Mouse (Mus musculus) neural tube, embryonic 11.5 days (tissue): Measurements from ENCODE around the gene Adgrf5. TPM values are rescaled to one million over a fixed set of nuclear protein-coding genes. Genes with fewer than 3 reads are reported as not detected.
"Not testable (repeated sequence)": the region's sequence is repeated elsewhere in the genome, so short reads cannot be mapped to it uniquely, and the experiment has no call there.

Experiments
- ATAC-seq: fragments of 200-750 bp; cut with Nextera tagmentation; 2 replicates; pipeline ENCODE4 v1.8.0; 2017; ENCODE audit warnings: moderate number of reproducible peaks, mild to moderate bottlenecking, moderate TSS enrichment, moderate library complexity; ENCODE audit not compliant: insufficient read depth, low FRiP score, low TSS enrichment
- DNase-seq: peaks from one replicate; pipeline ENCODE4 v3.0.0-alpha.2; 2015; ENCODE audit warnings: low spot score
- H3K27ac ChIP-seq: fragments of 300-500 bp; sonication (generic); 2 replicates; pipeline ENCODE4 v1.5.1; 2014; ENCODE audit warnings: low read depth, mild to moderate bottlenecking, low read length
- H3K27me3 ChIP-seq: fragments of 300-500 bp; sonication (generic); 2 replicates; pipeline ENCODE4 v1.6.1; 2014; ENCODE audit warnings: mild to moderate bottlenecking, low read length, mixed read lengths; ENCODE audit not compliant: control insufficient read depth, insufficient read depth
- H3K36me3 ChIP-seq: fragments of 300-500 bp; sonication (generic); 2 replicates; pipeline ENCODE4 v1.6.1; 2014; ENCODE audit warnings: mild to moderate bottlenecking, low read length, moderate library complexity, mixed read lengths; ENCODE audit not compliant: control insufficient read depth, insufficient read depth
- H3K4me1 ChIP-seq: fragments of 300-500 bp; sonication (generic); 2 replicates; pipeline ENCODE4 v1.6.1; 2014; ENCODE audit warnings: low read length, mixed read lengths; ENCODE audit not compliant: control insufficient read depth, insufficient read depth
- H3K4me2 ChIP-seq: fragments of 300-500 bp; sonication (generic); 2 replicates; pipeline ENCODE4 v1.6.1; 2014; ENCODE audit warnings: low read depth, mild to moderate bottlenecking, moderate library complexity
- H3K4me3 ChIP-seq: fragments of 300-500 bp; sonication (generic); 2 replicates; pipeline ENCODE4 v1.5.1; 2014; ENCODE audit warnings: low read depth, low read length
- H3K9ac ChIP-seq: fragments of 300-500 bp; sonication (generic); 2 replicates; pipeline ENCODE4 v1.6.1; 2014; ENCODE audit warnings: mild to moderate bottlenecking, low read length
- H3K9me3 ChIP-seq: fragments of 300-500 bp; sonication (generic); 2 replicates; pipeline ENCODE4 v1.6.1; 2016; ENCODE audit warnings: low read length; ENCODE audit not compliant: control insufficient read depth
- WGBS: fragments of 180-500 bp; shearing (Covaris S2); extraction: QIAGEN DNeasy Blood & Tissue Kit; methylation state at CpG from one replicate; pipeline ENCODE4 v1.1.7; 2014; 5-methylcytosine and 5-hydroxymethylcytosine counted together
- polyA plus RNA-seq: library from polyadenylated mRNA; unstranded; fragments of >200 nt; fragmentation: Nextera tagmentation; extraction: Ambion mirVana; gene quantifications from 2 replicates; pipeline ENCODE4 v1.2.1, GENCODE M21; 2014

Adgrf5 gene
- polyA plus RNA-seq, 1 experiment from 2014 or later: 11.5 TPM

DNA sequence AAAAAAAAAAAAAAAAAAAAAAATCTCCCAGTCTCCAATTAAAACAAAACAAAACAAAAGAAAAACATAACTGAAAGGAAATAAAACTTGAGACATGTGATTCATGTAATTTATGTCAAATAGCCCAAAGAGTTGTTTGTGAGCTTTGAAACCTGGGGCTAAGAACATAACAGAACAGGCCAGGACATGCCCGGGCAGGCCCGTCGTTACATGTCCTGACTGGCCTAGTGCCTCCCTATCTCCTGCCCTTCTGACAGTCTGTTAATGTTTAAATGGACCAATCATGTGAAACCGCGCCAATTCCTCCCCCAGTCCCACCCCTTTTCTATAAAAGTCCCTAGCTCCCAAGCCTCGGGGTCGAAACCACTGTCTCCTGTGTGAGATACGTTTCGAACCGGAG is 130.1 kb downstream of the Adgrf5 start:
- not testable (repeated sequence) for H3K4me2 ChIP-seq, ATAC-seq, H3K9ac ChIP-seq, H3K4me3 ChIP-seq, H3K36me3 ChIP-seq, H3K9me3 ChIP-seq, H3K27ac ChIP-seq, H3K27me3 ChIP-seq, H3K4me1 ChIP-seq, DNase-seq
- 97% methylated on average over 8 of the region's 10 CpGs for WGBS

GRCm38 (mm10) chr17:43495502-43495901 is 135.3 kb downstream of the Adgrf5 start:
- ATAC-seq (no peak), DNase-seq (no peak)
- H3K36me3 ChIP-seq: no peaks in the 10 kb centered on the region
- no peak overlapping the region for H3K27ac ChIP-seq
- no peak overlapping the region for H3K4me2 ChIP-seq
- no peak overlapping the region for H3K9ac ChIP-seq
- H3K4me1 ChIP-seq: no peaks in the 10 kb centered on the region
- 94% methylated on average over 5 of the region's 5 CpGs for WGBS
- no peaks in the 10 kb centered on the region for H3K9me3 ChIP-seq
- no peaks in the 10 kb centered on the region for H3K27me3 ChIP-seq
- no peak overlapping the region for H3K4me3 ChIP-seq

DNA sequence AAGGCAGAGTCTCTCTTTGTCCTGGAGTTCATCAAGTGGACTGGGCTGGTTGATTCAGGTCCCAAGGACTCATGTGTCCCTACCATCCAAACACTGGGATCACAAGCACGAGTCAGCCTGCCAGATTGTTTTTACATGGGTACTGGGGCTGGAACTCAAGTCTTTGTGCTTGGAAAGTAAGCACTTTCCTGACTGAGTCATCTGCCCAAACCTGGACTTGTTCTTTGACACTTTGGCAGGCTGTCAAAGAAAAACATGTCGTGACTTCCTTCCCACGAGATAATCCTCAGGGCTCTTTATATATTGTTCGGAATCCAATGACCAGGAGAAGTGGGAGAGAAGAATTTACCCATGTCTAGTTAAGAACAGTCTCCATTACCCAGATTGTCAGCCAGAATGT is 137.3 kb downstream of the Adgrf5 start:
- Histone ChIP-seq H3K9me3 (no peaks in the 10 kb centered on the region), H3K27ac (no peak overlapping the region), H3K4me3 (no peak overlapping the region), H3K4me2 (no peak overlapping the region), H3K27me3 (no peaks in the 10 kb centered on the region), H3K4me1 (no peaks in the 10 kb centered on the region), H3K36me3 (no peaks in the 10 kb centered on the region), H3K9ac (no peak overlapping the region)
- WGBS: 85% methylated on average over 4 of the region's 4 CpGs
- no peak for DNase-seq
- ATAC-seq: no peak

DNA sequence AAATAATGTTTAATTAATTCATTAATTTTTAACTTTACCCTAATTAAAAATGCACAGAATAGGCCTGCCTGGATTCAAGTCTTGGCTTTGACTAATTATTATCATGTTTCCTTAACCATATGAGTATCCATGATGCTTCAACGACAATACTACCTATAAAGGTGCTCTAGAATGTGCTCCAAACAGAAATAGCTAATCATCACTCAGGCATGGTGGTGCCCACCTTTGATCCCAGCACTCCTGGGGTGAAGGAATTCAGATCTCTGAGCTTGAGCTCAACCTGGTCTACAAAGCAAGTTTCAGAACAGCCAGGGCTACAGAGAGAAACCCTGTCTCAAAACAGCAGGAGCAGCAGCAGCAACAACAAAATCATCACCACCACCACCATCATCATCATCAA is 140.3 kb downstream of the Adgrf5 start:
- Histone ChIP-seq H3K9ac (no peak overlapping the region), H3K27me3 (no peaks in the 10 kb centered on the region), H3K9me3 (no peaks in the 10 kb centered on the region), H3K4me3 (no peak overlapping the region), H3K27ac (no peak overlapping the region), H3K4me1 (no peaks in the 10 kb centered on the region), H3K4me2 (no peak overlapping the region), H3K36me3 (no peaks in the 10 kb centered on the region)
- DNase-seq: no peak
- WGBS: 65% methylated on average over 1 of the region's 1 CpGs
- no peak for ATAC-seq

GRCm38 (mm10) chr17:43501223-43501622 is 141.0 kb downstream of the Adgrf5 start:
- no peak overlapping the region for H3K27ac ChIP-seq
- no peak overlapping the region for H3K9ac ChIP-seq
- no peak for ATAC-seq
- H3K4me3 ChIP-seq: no peak overlapping the region
- H3K36me3 ChIP-seq: no peaks in the 10 kb centered on the region
- 82% methylated on average over 3 of the region's 3 CpGs for WGBS
- no peaks in the 10 kb centered on the region for H3K27me3 ChIP-seq
- no peaks in the 10 kb centered on the region for H3K9me3 ChIP-seq
- H3K4me2 ChIP-seq: no peak overlapping the region
- no peaks in the 10 kb centered on the region for H3K4me1 ChIP-seq
- no peak for DNase-seq

DNA sequence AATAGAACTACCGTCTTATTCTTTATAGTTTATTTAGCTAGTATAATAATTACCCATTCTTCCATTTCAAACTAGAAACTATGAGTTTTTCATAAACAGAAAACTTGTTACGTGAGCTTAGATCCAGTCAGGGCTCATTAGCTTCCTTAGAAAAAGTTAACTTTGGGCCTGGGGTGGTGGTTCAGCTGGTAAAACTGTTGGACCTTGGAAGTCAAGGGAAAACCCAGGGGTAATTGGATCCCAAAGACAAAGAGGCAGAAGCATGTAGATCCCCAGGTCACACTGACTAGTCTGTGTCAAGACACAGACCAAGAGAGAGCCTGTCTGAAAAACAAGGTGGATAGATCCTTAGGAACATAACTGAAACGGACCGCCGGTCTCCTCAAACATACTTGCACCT is 141.4 kb downstream of the Adgrf5 start:
- 89% methylated on average over 5 of the region's 5 CpGs for WGBS
- no peak overlapping the region for H3K9ac ChIP-seq
- no peaks in the 10 kb centered on the region for H3K36me3 ChIP-seq
- no peak overlapping the region for H3K27ac ChIP-seq
- no peaks in the 10 kb centered on the region for H3K9me3 ChIP-seq
- ATAC-seq (no peak), DNase-seq (no peak)
- H3K4me1 ChIP-seq: no peaks in the 10 kb centered on the region
- no peak overlapping the region for H3K4me2 ChIP-seq
- H3K27me3 ChIP-seq: no peaks in the 10 kb centered on the region
- H3K4me3 ChIP-seq: no peak overlapping the region

DNA sequence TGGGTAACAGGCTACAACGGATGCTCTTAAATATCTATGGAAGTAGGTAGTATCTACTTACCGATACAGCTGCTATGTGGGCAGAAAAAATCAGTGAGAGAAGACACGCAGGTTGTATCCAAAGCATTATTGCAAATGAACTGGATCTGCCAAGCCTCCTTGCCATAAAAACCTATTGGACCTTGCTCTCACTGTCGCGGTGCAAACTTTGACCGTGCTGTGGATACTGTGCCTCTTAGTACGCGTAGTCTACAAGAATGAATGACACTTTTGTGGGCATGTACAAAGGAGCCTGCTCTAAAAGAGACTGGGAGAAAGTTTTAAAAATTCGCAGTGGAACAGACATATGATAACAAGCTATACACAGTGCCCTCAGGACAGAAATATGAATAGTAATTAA is 142.3 kb downstream of the Adgrf5 start, which contains the start of gene Mep1a:
Mep1a (minus strand) TSS at position 221 of the 400 bp plus-strand sequence.
- Histone ChIP-seq H3K4me1 (no peaks in the 10 kb centered on the region), H3K9me3 (no peaks in the 10 kb centered on the region), H3K27ac (no peak within 1 kb of the TSS), H3K9ac (no peak within 1 kb of the TSS), H3K4me2 (no peak within 1 kb of the TSS), H3K4me3 (no peak within 1 kb of the TSS), H3K27me3 (no peaks in the 10 kb centered on the region), H3K36me3 (no peaks in the 10 kb centered on the region)
- ATAC-seq (no peak), DNase-seq (no peak)
- 94% methylated on average over 9 of the region's 9 CpGs for WGBS

DNA sequence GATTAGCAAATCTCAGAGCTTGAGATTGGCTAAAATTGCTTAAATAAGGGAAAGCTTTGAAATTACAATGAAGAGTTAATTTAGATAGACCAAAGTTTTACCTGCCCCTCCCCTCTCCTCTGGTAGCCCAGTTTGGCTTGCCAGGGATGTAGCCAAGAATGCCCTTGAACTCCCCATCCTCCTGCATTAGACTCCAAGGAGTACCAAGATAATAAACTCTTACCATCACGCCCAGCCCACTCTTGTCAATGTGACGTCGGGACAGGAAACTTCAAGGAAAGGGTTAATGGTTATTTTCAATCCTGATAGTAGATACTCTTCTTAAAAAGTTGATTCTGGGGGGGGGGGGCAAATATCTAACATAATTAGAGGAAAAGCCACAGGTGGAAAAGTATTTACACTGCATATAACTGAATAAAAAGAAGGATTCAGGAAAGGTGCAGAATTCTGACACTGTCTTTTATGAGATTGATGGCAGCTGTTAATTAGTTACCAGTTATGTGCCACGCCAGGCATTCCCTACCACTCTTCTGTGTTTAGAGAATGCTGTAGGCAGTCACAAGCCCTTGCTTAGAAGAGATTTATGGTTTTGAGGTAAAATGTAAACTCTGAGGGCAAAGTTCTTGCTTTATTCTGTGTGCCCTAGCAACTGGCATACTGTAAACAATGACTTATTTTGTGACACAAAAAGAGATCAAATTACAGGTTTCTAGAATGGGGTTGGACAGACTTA is 143.8 kb downstream of the Adgrf5 start:
- no peaks in the 10 kb centered on the region for H3K27me3 ChIP-seq
- H3K9ac ChIP-seq: no peak overlapping the region
- H3K27ac ChIP-seq: no peak overlapping the region
- ATAC-seq: no peak
- H3K4me2 ChIP-seq: no peak overlapping the region
- H3K4me1 ChIP-seq: no peaks in the 10 kb centered on the region
- 65% methylated on average over 4 of the region's 4 CpGs for WGBS
- H3K9me3 ChIP-seq: no peaks in the 10 kb centered on the region
- no peak for DNase-seq
- no peak overlapping the region for H3K4me3 ChIP-seq
- no peaks in the 10 kb centered on the region for H3K36me3 ChIP-seq

GRCm38 (mm10) chr17:43504594-43504934 is 144.3 kb downstream of the Adgrf5 start:
- no peak overlapping the region for H3K4me2 ChIP-seq
- H3K4me1 ChIP-seq: no peaks in the 10 kb centered on the region
- H3K27me3 ChIP-seq: no peaks in the 10 kb centered on the region
- H3K4me3 ChIP-seq: no peak overlapping the region
- no peaks in the 10 kb centered on the region for H3K36me3 ChIP-seq
- H3K9ac ChIP-seq: no peak overlapping the region
- H3K27ac ChIP-seq: no peak overlapping the region
- no peak for DNase-seq
- no peaks in the 10 kb centered on the region for H3K9me3 ChIP-seq
- ATAC-seq: no peak
- WGBS: 70% methylated on average over 6 of the region's 6 CpGs
